Mouse (Mus musculus): ENCODE data around the gene Spock2.

DNA sequence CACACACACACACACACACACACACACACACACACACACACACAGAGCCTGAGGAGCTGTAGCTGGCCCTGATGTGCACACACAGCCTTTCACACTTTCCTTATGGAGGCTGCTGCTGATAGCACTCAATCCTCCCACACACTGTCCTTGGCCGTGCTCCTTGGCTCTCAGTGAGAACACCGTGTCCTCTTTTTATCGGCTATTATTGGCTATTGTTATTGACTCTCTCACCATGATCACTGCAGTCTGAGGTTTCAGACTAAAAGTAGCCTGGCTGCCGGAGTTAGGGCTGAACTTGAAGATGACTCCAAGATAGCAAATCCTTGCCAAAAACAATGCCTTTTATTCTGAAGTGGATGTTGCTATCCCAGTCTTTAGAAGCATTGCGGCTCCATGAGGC lies 24.1 kb upstream of the Spock2 start:
- TF ChIP-seq CTCF (IDR thresholded peaks at IDR 0.05; ENCODE audit: low read depth) (no peak), EP300 (IDR thresholded peaks at IDR 0.05; ENCODE audit: low read depth) (peak; percentile 95)
